Mouse (Mus musculus): Measurements from ENCODE around the gene Mks1.
"Not testable (repeated sequence)": the region's sequence is repeated elsewhere in the genome, so short reads cannot be mapped to it uniquely, and the experiment has no call there.

Mks1 gene

GRCm38 (mm10) chr11:87852690-87853596 is at the start of gene Mks1:
Gene Mks1 (plus strand): TSS chr11:87853215.
- in situ Hi-C loops (cut with MboI, MseI), result no loop called here

- in situ Hi-C loops (cut with MboI, MseI), result no loop called here
These were observed 47.6 kb upstream of the Mks1 start for GRCm38 (mm10) chr11:87805448-87805847.

- in situ Hi-C loops (cut with MboI, MseI), result no loop called here
These were observed 45.6 kb upstream of the Mks1 start for GRCm38 (mm10) chr11:87807433-87807832.

GRCm38 (mm10) chr11:87808236-87808635 is 44.8 kb upstream of the Mks1 start:
- in situ Hi-C loops (cut with MboI, MseI), result no loop called here

GRCm38 (mm10) chr11:87811396-87811795 is 41.6 kb upstream of the Mks1 start:
- in situ Hi-C loops (cut with MboI, MseI), result no loop called here

GRCm38 (mm10) chr11:87814831-87815230 is 38.2 kb upstream of the Mks1 start:
- in situ Hi-C loops (cut with MboI, MseI), result no loop called here

- in situ Hi-C loops (cut with MboI, MseI), result no loop called here
These were observed 36.1 kb upstream of the Mks1 start for GRCm38 (mm10) chr11:87816707-87817442.

- in situ Hi-C loops (cut with MboI, MseI), result no loop called here
These were observed 35.6 kb upstream of the Mks1 start for GRCm38 (mm10) chr11:87817443-87817773.

- in situ Hi-C loops (cut with MboI, MseI), result no loop called here
These were observed 31.5 kb upstream of the Mks1 start for GRCm38 (mm10) chr11:87821502-87821901.

GRCm38 (mm10) chr11:87828239-87828900 is 24.6 kb upstream of the Mks1 start, which contains the start of gene Lpo:
Gene Lpo (minus strand): TSS chr11:87828289.
- in situ Hi-C loops (cut with MboI, MseI), result no loop called here

- in situ Hi-C loops (cut with MboI, MseI), result no loop called here
These were observed 12.3 kb upstream of the Mks1 start for GRCm38 (mm10) chr11:87840676-87841075.

- in situ Hi-C loops (cut with MboI, MseI), result no loop called here
These were observed 11.6 kb upstream of the Mks1 start for GRCm38 (mm10) chr11:87841436-87841835.

GRCm38 (mm10) chr11:87846968-87847600 is 5.9 kb upstream of the Mks1 start:
- in situ Hi-C loops (cut with MboI, MseI), result no loop called here

GRCm38 (mm10) chr11:87847884-87848283 is 5.1 kb upstream of the Mks1 start:
- in situ Hi-C loops (cut with MboI, MseI), result no loop called here

- in situ Hi-C loops (cut with MboI, MseI), result no loop called here
These were observed 561 bp downstream of the Mks1 start for GRCm38 (mm10) chr11:87853597-87853954.

- in situ Hi-C loops (cut with MboI, MseI), result no loop called here
These were observed 1.5 kb downstream of the Mks1 start for GRCm38 (mm10) chr11:87854550-87854949.

GRCm38 (mm10) chr11:87859273-87859672 is 6.3 kb downstream of the Mks1 start:
- in situ Hi-C loops (cut with MboI, MseI), result no loop called here

GRCm38 (mm10) chr11:87860426-87860825 is 7.4 kb downstream of the Mks1 start:
- in situ Hi-C loops (cut with MboI, MseI), result no loop called here

GRCm38 (mm10) chr11:87862805-87863204 is 9.8 kb downstream of the Mks1 start:
- in situ Hi-C loops (cut with MboI, MseI), result no loop called here

- in situ Hi-C loops (cut with MboI, MseI), result not testable (repeated sequence)
These were observed 13.9 kb downstream of the Mks1 start for GRCm38 (mm10) chr11:87866891-87867290.

GRCm38 (mm10) chr11:87870096-87870495 is 17.1 kb downstream of the Mks1 start:
- in situ Hi-C loops (cut with MboI, MseI), result no loop called here

GRCm38 (mm10) chr11:87871766-87872165 is 18.8 kb downstream of the Mks1 start:
- in situ Hi-C loops (cut with MboI, MseI), result no loop called here
